Mouse (Mus musculus) liver, embryonic 14.5 days (tissue): ENCODE measurements around the gene Itgb1bp1. TPM values are rescaled to one million over a fixed set of nuclear protein-coding genes. Genes with fewer than 3 reads are reported as not detected.

Experiments
- ATAC-seq: fragments of 200-750 bp; cut with Nextera tagmentation; 2 replicates; pipeline ENCODE4 v1.8.0; 2017; ENCODE audit warnings: moderate number of reproducible peaks, mild to moderate bottlenecking, moderate library complexity; ENCODE audit not compliant: insufficient read depth
- DNase-seq, 3 experiments: peaks; one replicate each; pipeline ENCODE4 v3.0.0-alpha.2; 2012 to 2013; ENCODE audit warnings: low read depth in 3 of 3, low spot score in 3 of 3
- H3K27ac ChIP-seq: fragments of 300-500 bp; sonication (generic); 2 replicates; pipeline ENCODE4 v1.5.1; 2014; ENCODE audit warnings: moderate library complexity, mild to moderate bottlenecking, control low read depth, inconsistent platforms
- H3K27me3 ChIP-seq: fragments of 300-500 bp; sonication (generic); 2 replicates; pipeline ENCODE4 v1.6.1; 2014; ENCODE audit warnings: mild to moderate bottlenecking, low read length, moderate library complexity; ENCODE audit not compliant: control insufficient read depth, insufficient read depth
- H3K36me3 ChIP-seq: fragments of 300-500 bp; sonication (generic); replicated peaks from 2 replicates; pipeline ENCODE4 v1.6.1; 2014; ENCODE audit warnings: low read depth; ENCODE audit not compliant: control insufficient read depth, insufficient read depth
- H3K4me1 ChIP-seq, 2 experiments: fragments of 200-500 bp in 1 of 2; fragments of 300-500 bp in 1 of 2; sonication (generic) in 1 of 2; replicated peaks; 2 replicates each; pipeline ENCODE4 v1.6.1; 2012 to 2014; ENCODE audit warnings: antibody characterized with exemption in 1 of 2, inconsistent platforms in 1 of 2, low read length in 1 of 2; ENCODE audit not compliant: control insufficient read depth in 2 of 2, insufficient read depth in 2 of 2
- H3K4me2 ChIP-seq: fragments of 300-500 bp; sonication (generic); 2 replicates; pipeline ENCODE4 v1.6.1; 2014; ENCODE audit warnings: low read depth, mild to moderate bottlenecking, control low read depth, moderate library complexity
- H3K4me3 ChIP-seq, 2 experiments: fragments of 200-500 bp in 1 of 2; fragments of 300-500 bp in 1 of 2; sonication (generic) in 1 of 2; 2 replicates each; pipeline ENCODE4 v1.5.1; 2012 to 2014; ENCODE audit warnings: low read depth in 2 of 2, low read length in 2 of 2, mild to moderate bottlenecking in 2 of 2, control low read depth in 1 of 2, inconsistent platforms in 1 of 2, moderate library complexity in 1 of 2; ENCODE audit not compliant: insufficient read depth in 1 of 2
- H3K9ac ChIP-seq: fragments of 300-500 bp; sonication (generic); replicated peaks from 2 replicates; pipeline ENCODE4 v1.6.1; 2014; ENCODE audit warnings: mild to moderate bottlenecking, control low read depth, moderate library complexity
- H3K9me3 ChIP-seq: fragments of 300-500 bp; sonication (generic); 2 replicates; pipeline ENCODE4 v1.6.1; 2016; ENCODE audit warnings: low read length, mixed read lengths; ENCODE audit not compliant: control insufficient read depth
- CTCF ChIP-seq: IDR thresholded peaks from 2 replicates; pipeline ENCODE4 v1.5.1; 2016; ENCODE audit warnings: antibody characterized with exemption, low read depth, control low read depth
- EP300 ChIP-seq: IDR thresholded peaks from 2 replicates; pipeline ENCODE4 v1.6.1; 2016; ENCODE audit warnings: antibody characterized with exemption, low read depth
- WGBS: fragments of 180-500 bp; shearing (Covaris S2); extraction: QIAGEN DNeasy Blood & Tissue Kit; methylation state at CpG from one replicate; pipeline ENCODE4 v1.1.7; 2014; ENCODE audit not compliant: insufficient replicate concordance; 5-methylcytosine and 5-hydroxymethylcytosine counted together
- polyA plus RNA-seq, 2 experiments: library from polyadenylated mRNA; depleted of rRNA in 1 of 2; stranded (reverse) in 1 of 2; unstranded in 1 of 2; fragments of >200 nt; fragmentation: Nextera tagmentation in 1 of 2; extraction: Ambion mirVana in 1 of 2; gene quantifications; 2 replicates each; pipeline versions ENCODE4 v1.2.1 to v1.2.3; 2012 to 2014

Itgb1bp1 gene
- polyA plus RNA-seq, 2 experiments: 10.8 to 22.6 TPM

- TF ChIP-seq EP300 (no peak), CTCF (no peak)
- 87% methylated on average over 10 of the region's 10 CpGs for WGBS
- no peak overlapping the region for H3K27ac ChIP-seq
- ATAC-seq (no peak), DNase-seq (no peak)
- no peaks in the 10 kb centered on the region for H3K27me3 ChIP-seq
- H3K4me3 ChIP-seq: no peak overlapping the region
- peaks cover 33% of the 10 kb centered on the region for H3K36me3 ChIP-seq
- no peaks in the 10 kb centered on the region for H3K9me3 ChIP-seq
- H3K4me2 ChIP-seq: no peak overlapping the region
- no peak overlapping the region for H3K9ac ChIP-seq
- no peaks in the 10 kb centered on the region for H3K4me1 ChIP-seq
These were observed 45.0 kb upstream of the Itgb1bp1 start for GRCm38 (mm10) chr12:21330961-21331576.

GRCm38 (mm10) chr12:21329661-21330400 lies 43.7 kb upstream of the Itgb1bp1 start:
- Histone ChIP-seq H3K4me1 (no peaks in the 10 kb centered on the region), H3K36me3 (peaks cover 44% of the 10 kb centered on the region), H3K27ac (no peak overlapping the region), H3K9ac (no peak overlapping the region), H3K27me3 (no peaks in the 10 kb centered on the region), H3K4me3 (no peak overlapping the region), H3K9me3 (no peaks in the 10 kb centered on the region), H3K4me2 (no peak overlapping the region)
- ATAC-seq (no peak), DNase-seq (no peak)
- TF ChIP-seq CTCF (no peak), EP300 (no peak)
- WGBS: 73% methylated on average over 9 of the region's 9 CpGs

GRCm38 (mm10) chr12:21326325-21326724 lies 40.2 kb upstream of the Itgb1bp1 start:
- TF ChIP-seq CTCF (no peak), EP300 (no peak)
- no peak for ATAC-seq
- Histone ChIP-seq H3K9ac (no peak overlapping the region), H3K4me1 (no peaks in the 10 kb centered on the region), H3K27ac (no peak overlapping the region), H3K4me3 (no peak overlapping the region), H3K36me3 (peaks cover 43% of the 10 kb centered on the region), H3K4me2 (no peak overlapping the region), H3K9me3 (no peaks in the 10 kb centered on the region), H3K27me3 (no peaks in the 10 kb centered on the region)
- no peak for DNase-seq
- 77% methylated on average over 3 of the region's 3 CpGs for WGBS

GRCm38 (mm10) chr12:21325266-21325665 lies 39.2 kb upstream of the Itgb1bp1 start:
- 83% methylated on average over 8 of the region's 8 CpGs for WGBS

GRCm38 (mm10) chr12:21324101-21324500 lies 38.0 kb upstream of the Itgb1bp1 start:
- Histone ChIP-seq H3K4me1 (no peaks in the 10 kb centered on the region), H3K9ac (no peak overlapping the region), H3K27ac (no peak overlapping the region), H3K9me3 (no peaks in the 10 kb centered on the region), H3K27me3 (no peaks in the 10 kb centered on the region), H3K4me3 (no peak overlapping the region), H3K36me3 (peaks cover 32% of the 10 kb centered on the region), H3K4me2 (no peak overlapping the region)
- DNase-seq: no peak
- WGBS: 72% methylated on average over 5 of the region's 5 CpGs
- TF ChIP-seq CTCF (no peak), EP300 (no peak)
- no peak for ATAC-seq

More at GRCm38 (mm10) chr12:21325266-21325665, 39.2 kb upstream of the Itgb1bp1 start:
- H3K4me3 ChIP-seq: no peak overlapping the region
- no peak for DNase-seq
- H3K9me3 ChIP-seq: no peaks in the 10 kb centered on the region
- no peak for ATAC-seq
- H3K4me2 ChIP-seq: no peak overlapping the region
- H3K9ac ChIP-seq: no peak overlapping the region
- H3K27ac ChIP-seq: no peak overlapping the region
- H3K36me3 ChIP-seq: peaks cover 43% of the 10 kb centered on the region
- TF ChIP-seq CTCF: no peak
- no peak for TF ChIP-seq EP300
- H3K27me3 ChIP-seq: no peaks in the 10 kb centered on the region
- H3K4me1 ChIP-seq: no peaks in the 10 kb centered on the region
